Mouse (Mus musculus) E14TG2a.4 (cell line): ENCODE measurements around the gene Kpna3.

Experiments
- H3K27me3 ChIP-seq: 2 replicates; pipeline ENCODE4 v1.6.1; 2014; ENCODE audit warnings: low read length, control low read depth; ENCODE audit not compliant: insufficient read depth
- H3K36me3 ChIP-seq: 2 replicates; pipeline ENCODE4 v1.6.1; 2014; ENCODE audit warnings: low read length, control low read depth; ENCODE audit not compliant: insufficient read depth
- H3K4me1 ChIP-seq: replicated peaks from 2 replicates; pipeline ENCODE4 v1.6.1; 2014; ENCODE audit warnings: low read depth, low read length, control low read depth
- H3K4me3 ChIP-seq: replicated peaks from 2 replicates; pipeline ENCODE4 v1.5.1; 2014; ENCODE audit warnings: mild to moderate bottlenecking, low read length
- H3K9me3 ChIP-seq: 2 replicates; pipeline ENCODE4 v1.6.1; 2014; ENCODE audit warnings: low read length, control low read depth
- CTCF ChIP-seq: conservative IDR thresholded peaks from 2 replicates; pipeline ENCODE4 v1.5.1; 2014; ENCODE audit warnings: low read length
- NANOG ChIP-seq: IDR thresholded peaks from 2 replicates; pipeline ENCODE4 v1.6.1; 2014; ENCODE audit warnings: borderline replicate concordance, low read length, mixed read lengths
- POU5F1 ChIP-seq: IDR thresholded peaks from 2 replicates; pipeline ENCODE4 v1.6.1; 2014; ENCODE audit warnings: low read length, borderline replicate concordance

Kpna3 gene

GRCm38 (mm10) chr14:61363734-61364133 is 75.9 kb downstream of the Kpna3 start:
- Histone ChIP-seq H3K36me3 (peaks cover 37% of the 10 kb centered on the region), H3K9me3 (no peaks in the 10 kb centered on the region), H3K4me1 (peaks cover 19% of the 10 kb centered on the region), H3K27me3 (no peaks in the 10 kb centered on the region), H3K4me3 (no peak overlapping the region)
- TF ChIP-seq POU5F1 (no peak), CTCF (no peak), NANOG (no peak)

DNA sequence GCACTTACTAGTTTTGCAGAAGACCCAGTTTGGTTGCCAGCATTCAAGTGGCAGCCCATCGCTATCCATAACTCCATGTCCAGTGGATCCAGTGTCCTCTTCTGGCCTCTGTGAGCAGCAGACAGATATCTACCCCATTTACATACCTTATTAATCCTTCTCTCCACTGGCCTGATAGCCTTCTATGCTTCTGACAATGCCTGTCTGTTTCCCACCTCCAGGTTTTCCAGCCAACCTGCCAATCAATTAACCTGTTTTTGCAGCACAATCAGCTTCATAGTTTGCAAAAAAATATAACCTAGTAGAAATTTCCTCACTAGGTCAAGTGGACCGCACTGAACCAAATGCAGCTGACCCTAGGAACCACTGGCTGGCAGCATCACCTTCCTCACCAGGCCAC is 77.4 kb downstream of the Kpna3 start:
- no peaks in the 10 kb centered on the region for H3K27me3 ChIP-seq
- peaks cover 27% of the 10 kb centered on the region for H3K36me3 ChIP-seq
- H3K4me3 ChIP-seq, result no peak overlapping the region
- H3K9me3 ChIP-seq, result no peaks in the 10 kb centered on the region
- peaks cover 24% of the 10 kb centered on the region for H3K4me1 ChIP-seq
- TF ChIP-seq NANOG, result no peak
- no peak for TF ChIP-seq CTCF
- no peak for TF ChIP-seq POU5F1

DNA sequence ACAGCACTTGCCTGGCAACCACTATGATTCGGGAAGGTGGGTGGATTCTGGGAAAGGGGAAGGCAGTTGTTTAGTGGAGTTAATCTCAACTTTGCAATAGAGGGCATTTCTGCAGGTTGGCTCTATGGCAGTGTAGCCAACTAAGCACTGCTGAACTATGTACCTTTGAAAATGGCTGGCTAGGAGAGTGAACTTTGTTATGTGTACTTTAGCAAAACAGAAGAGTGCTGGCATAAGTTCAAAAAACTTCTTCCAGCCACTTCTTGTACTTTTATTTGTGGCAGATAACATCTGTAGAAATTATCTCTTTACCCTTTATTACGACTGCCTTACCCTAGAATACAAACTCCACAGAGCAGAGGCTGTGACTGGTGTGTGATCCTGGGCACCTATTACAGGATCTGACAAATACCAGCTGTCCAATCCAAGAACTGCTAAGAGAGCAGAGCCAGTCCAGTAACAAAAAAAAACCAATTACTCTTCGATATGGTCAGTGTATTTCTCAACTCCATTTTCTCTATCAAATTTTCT is 78.6 kb downstream of the Kpna3 start:
- peaks cover 25% of the 10 kb centered on the region for H3K36me3 ChIP-seq
- no peaks in the 10 kb centered on the region for H3K9me3 ChIP-seq
- peak overlapping the region; percentile 86 for H3K4me3 ChIP-seq
- no peaks in the 10 kb centered on the region for H3K27me3 ChIP-seq
- TF ChIP-seq NANOG (no peak), POU5F1 (no peak), CTCF (no peak)
- peaks cover 31% of the 10 kb centered on the region for H3K4me1 ChIP-seq

DNA sequence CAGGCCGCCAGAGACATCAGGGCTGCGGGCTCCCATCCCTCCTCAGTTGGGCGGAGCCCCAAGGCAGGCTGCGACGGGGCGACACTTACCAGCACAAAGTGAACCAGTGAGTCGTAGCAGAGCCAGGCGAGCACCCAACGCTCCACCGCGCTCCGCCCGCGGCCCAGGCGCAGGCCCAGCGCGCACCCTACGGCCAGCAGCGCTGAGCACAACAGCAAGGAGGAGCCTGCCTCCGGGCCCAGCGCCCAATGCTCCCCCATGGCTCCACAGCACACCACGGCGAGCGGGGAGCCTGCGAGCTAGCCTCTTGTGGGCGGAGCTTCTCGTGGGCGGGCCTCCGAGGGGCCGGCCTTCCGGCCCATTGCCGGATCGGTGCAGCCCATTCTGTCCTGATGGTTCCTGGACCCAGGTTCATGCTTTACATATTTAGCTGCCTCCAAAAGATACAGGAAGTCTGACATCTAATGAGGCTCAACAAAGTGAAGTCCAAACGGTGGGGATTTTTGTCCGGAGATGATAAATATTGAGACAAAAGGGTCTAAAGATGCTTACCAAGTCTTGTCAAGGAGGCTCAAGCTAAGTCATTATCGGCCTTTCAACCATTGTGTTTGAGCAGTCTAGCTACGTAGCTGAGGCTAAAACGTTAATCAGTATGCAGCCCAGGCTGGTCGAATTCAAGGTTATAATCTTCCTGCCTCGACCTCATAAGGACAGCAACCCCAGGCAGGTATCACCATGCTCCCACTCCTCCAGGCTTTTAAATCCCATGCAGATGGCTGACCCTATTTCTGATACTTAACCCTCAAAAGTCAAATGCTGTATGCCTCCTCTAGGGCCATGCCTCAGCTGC is 79.3 kb downstream of the Kpna3 start, which contains the start of gene Ebpl:
Gene Ebpl, minus strand, starts transcription at position 309 of the 850 bp plus-strand sequence.
- TF ChIP-seq CTCF, result no peak
- no peak for TF ChIP-seq POU5F1
- TF ChIP-seq NANOG, result no peak
- H3K4me1 ChIP-seq, result peaks cover 38% of the 10 kb centered on the region
- peaks cover 29% of the 10 kb centered on the region for H3K36me3 ChIP-seq
- H3K4me3 ChIP-seq, result peak within 1 kb of the TSS; percentile 86
- H3K9me3 ChIP-seq, result no peaks in the 10 kb centered on the region
- H3K27me3 ChIP-seq, result no peaks in the 10 kb centered on the region

DNA sequence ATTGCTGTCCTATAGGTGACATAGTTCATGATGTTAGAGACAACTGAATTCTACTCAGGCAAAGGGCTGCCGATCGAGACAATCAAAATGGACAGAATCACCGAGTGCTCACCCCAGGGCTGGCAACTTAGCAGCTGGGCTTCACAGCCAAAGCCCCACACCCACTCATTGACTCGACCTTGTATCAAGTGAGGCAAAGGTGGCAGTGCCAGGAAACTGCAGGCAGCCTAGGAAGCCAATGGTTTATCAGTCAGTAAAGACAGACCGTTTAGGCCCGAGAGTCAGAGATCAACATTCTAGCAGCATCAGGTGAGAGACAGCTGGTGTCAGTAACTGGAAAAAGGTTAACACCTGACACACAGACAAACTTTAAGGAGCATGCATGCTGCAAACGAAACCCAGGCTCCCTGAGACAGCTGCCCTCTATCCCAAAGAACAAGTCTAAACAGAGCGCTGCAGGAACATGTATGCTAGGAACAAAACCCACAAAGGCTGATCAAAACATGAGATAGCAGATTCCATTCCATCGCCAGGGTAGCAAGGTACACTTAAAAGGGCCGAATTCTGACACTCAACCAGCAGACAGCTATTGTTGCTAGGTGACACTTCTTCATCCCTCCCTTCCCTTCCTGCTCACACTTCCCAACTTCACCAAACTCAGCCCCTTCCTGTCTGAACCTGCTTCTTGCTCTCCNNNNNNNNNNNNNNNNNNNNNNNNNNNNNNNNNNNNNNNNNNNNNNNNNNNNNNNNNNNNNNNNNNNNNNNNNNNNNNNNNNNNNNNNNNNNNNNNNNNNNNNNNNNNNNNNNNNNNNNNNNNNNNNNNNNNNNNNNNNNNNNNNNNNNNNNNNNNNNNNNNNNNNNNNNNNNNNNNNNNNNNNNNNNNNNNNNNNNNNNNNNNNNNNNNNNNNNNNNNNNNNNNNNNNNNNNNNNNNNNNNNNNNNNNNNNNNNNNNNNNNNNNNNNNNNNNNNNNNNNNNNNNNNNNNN is 85.1 kb downstream of the Kpna3 start:
- TF ChIP-seq POU5F1 (no peak), CTCF (no peak)
- peaks cover 40% of the 10 kb centered on the region for H3K4me1 ChIP-seq
- no peak overlapping the region for H3K4me3 ChIP-seq
- H3K27me3 ChIP-seq, result no peaks in the 10 kb centered on the region
- H3K36me3 ChIP-seq, result peaks cover 22% of the 10 kb centered on the region; the same call in 1 of the 2 replicates
- no peaks in the 10 kb centered on the region for H3K9me3 ChIP-seq

GRCm38 (mm10) chr14:61350808-61351207 is 88.9 kb downstream of the Kpna3 start:
- Histone ChIP-seq H3K9me3 (no peaks in the 10 kb centered on the region), H3K36me3 (peaks cover 16% of the 10 kb centered on the region; the same call in 1 of the 2 replicates), H3K27me3 (no peaks in the 10 kb centered on the region), H3K4me3 (no peak overlapping the region), H3K4me1 (peaks cover 23% of the 10 kb centered on the region)
- no peak for TF ChIP-seq NANOG
- TF ChIP-seq CTCF, result no peak
- no peak for TF ChIP-seq POU5F1

DNA sequence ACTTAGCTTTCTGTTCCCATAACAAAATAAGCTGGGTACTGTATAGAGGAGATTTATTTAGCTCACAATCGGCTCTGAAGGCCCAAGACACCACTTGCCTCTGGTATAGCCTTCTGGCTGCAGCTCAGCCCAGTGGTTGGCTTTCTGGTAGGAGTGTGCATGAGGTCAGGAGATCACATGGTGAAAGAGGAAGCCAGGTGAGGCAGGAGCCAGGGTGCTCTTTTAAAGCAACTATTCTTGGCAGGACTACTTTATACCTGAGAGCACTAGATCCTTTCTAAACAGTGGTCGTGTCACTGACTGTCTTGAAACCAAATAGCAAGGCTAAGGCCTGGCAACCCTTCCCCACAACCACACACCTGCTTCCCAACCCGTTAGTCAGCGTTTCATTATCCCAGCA is 89.8 kb downstream of the Kpna3 start:
- H3K4me3 ChIP-seq, result no peak overlapping the region
- H3K9me3 ChIP-seq, result no peaks in the 10 kb centered on the region
- H3K4me1 ChIP-seq, result peaks cover 19% of the 10 kb centered on the region
- no peaks in the 10 kb centered on the region for H3K27me3 ChIP-seq
- peaks cover 7% of the 10 kb centered on the region; the same call in 1 of the 2 replicates for H3K36me3 ChIP-seq
- no peak for TF ChIP-seq POU5F1
- no peak for TF ChIP-seq CTCF
- TF ChIP-seq NANOG, result no peak
